Mouse (Mus musculus) embryonic facial prominence, embryonic 10.5 days (tissue): ENCODE results near the gene Mas1. TPM values are rescaled to one million over a fixed set of nuclear protein-coding genes. Genes with fewer than 3 reads are reported as not detected.

Source experiments
- microRNA-seq: library from miRNA; unstranded; fragments of <30 nt; microRNA quantifications from one replicate; pipeline ENCODE4, GENCODE M21; 2017
- polyA plus RNA-seq: library from polyadenylated mRNA; unstranded; fragments of >200 nt; fragmentation: Nextera tagmentation; extraction: Ambion mirVana; gene quantifications from 2 replicates; pipeline ENCODE4 v1.2.1, GENCODE M21; 2016

The Mas1 gene
- polyA plus RNA-seq, 1 experiment from 2014 or later = 0.72 TPM

Small RNAs within 50 kb of the gene (microRNA-seq; reads per million reads assigned to microRNA genes)
- gene Gm24085 = not detected

Other genes with a start within 250 kb of the Mas1 start
- gene Slc22a1, start 192.3 kb downstream of the Mas1 start, polyA plus RNA-seq = not detected in 2 replicates
- 25.9 and 27.2 TPM in 2 replicates for gene Igf2r, start 98.5 kb downstream of the Mas1 start, polyA plus RNA-seq
- gene Mrgprh, start 7.9 kb upstream of the Mas1 start, polyA plus RNA-seq = not detected in 2 replicates
- 2.4 and 3.4 TPM in 2 replicates for gene Pnldc1, start 42.1 kb upstream of the Mas1 start, polyA plus RNA-seq
- gene Tcp1, start 47.6 kb upstream of the Mas1 start, polyA plus RNA-seq = 548 and 551 TPM in 2 replicates
- gene Mrpl18, start 48.2 kb upstream of the Mas1 start, polyA plus RNA-seq = 198 and 200 TPM in 2 replicates
- 0.98 and 1.3 TPM in 2 replicates for gene Acat3, start 72.5 kb upstream of the Mas1 start, polyA plus RNA-seq
- 348 and 367 TPM in 2 replicates for gene Acat2, start 92.6 kb upstream of the Mas1 start, polyA plus RNA-seq
- 148 and 153 TPM in 2 replicates for gene Wtap, start 126.0 kb upstream of the Mas1 start, polyA plus RNA-seq
- gene Sod2, start 138.7 kb upstream of the Mas1 start, polyA plus RNA-seq = 95.4 and 101 TPM in 2 replicates
- not detected in 2 replicates for gene Gpr31b, start 184.2 kb upstream of the Mas1 start, polyA plus RNA-seq
- gene Tcp10b, start 193.0 kb upstream of the Mas1 start, polyA plus RNA-seq = not detected in 2 replicates